Mouse (Mus musculus) liver, adult 2 months (tissue): Measurements from ENCODE around the gene Hck. TPM values are rescaled to one million over a fixed set of nuclear protein-coding genes. Genes with fewer than 3 reads are reported as not detected.

Experiments
- DNase-seq: peaks from one replicate; pipeline ENCODE4 v3.0.0-alpha.2; 2011; ENCODE audit warnings: low read depth, low spot score; ENCODE audit errors: extremely low read depth
- H3K27ac ChIP-seq: fragments of 200-500 bp; replicated peaks from 2 replicates; pipeline ENCODE4 v1.5.1; 2012; ENCODE audit warnings: low read depth, mild to moderate bottlenecking, control low read depth, inconsistent platforms, low read length; ENCODE audit not compliant: insufficient read depth
- H3K27me3 ChIP-seq: fragments of 200-500 bp; 2 replicates; pipeline ENCODE4 v1.6.1; 2012; ENCODE audit warnings: mild to moderate bottlenecking, moderate library complexity, low read length, inconsistent platforms; ENCODE audit not compliant: control insufficient read depth, insufficient read depth
- H3K36me3 ChIP-seq: fragments of 200-500 bp; 2 replicates; pipeline ENCODE4 v1.6.1; 2012; ENCODE audit warnings: low read length, inconsistent platforms; ENCODE audit not compliant: control insufficient read depth, insufficient read depth
- H3K4me1 ChIP-seq: fragments of 200-500 bp; 2 replicates; pipeline ENCODE4 v1.6.1; 2011; ENCODE audit warnings: low read length; ENCODE audit not compliant: control insufficient read depth, insufficient read depth
- H3K4me3 ChIP-seq: fragments of 200-500 bp; 2 replicates; pipeline ENCODE4 v1.5.1; 2011; ENCODE audit warnings: low read depth, mild to moderate bottlenecking, control low read depth, low read length, moderate library complexity; ENCODE audit not compliant: insufficient read depth
- H3K79me2 ChIP-seq: fragments of 200-500 bp; 2 replicates; pipeline ENCODE4 v1.6.1; 2012; ENCODE audit warnings: inconsistent platforms, mild to moderate bottlenecking, low read length, moderate library complexity; ENCODE audit not compliant: control insufficient read depth, insufficient read depth
- H3K9ac ChIP-seq: fragments of 200-500 bp; 2 replicates; pipeline ENCODE4 v1.6.1; 2012; ENCODE audit warnings: low read depth, mild to moderate bottlenecking, control low read depth, inconsistent platforms, low read length
- CTCF ChIP-seq: fragments of 200-500 bp; IDR thresholded peaks from 2 replicates; pipeline ENCODE4 v1.5.1; 2011; ENCODE audit warnings: low read depth, low read length, control low read depth
- POLR2A ChIP-seq: fragments of 200-500 bp; IDR thresholded peaks from 2 replicates; pipeline ENCODE4 v1.6.1; 2011; ENCODE audit warnings: low read length, control low read depth; ENCODE audit not compliant: insufficient read depth; ENCODE audit errors: extremely low read depth
- WGBS: fragments of 180-500 bp; shearing (Covaris S2); methylation state at CpG from one replicate; pipeline ENCODE4 v1.1.7; 2018; 5-methylcytosine and 5-hydroxymethylcytosine counted together
- polyA plus RNA-seq: library from polyadenylated mRNA; depleted of rRNA; stranded (reverse); fragments of >200 nt; gene quantifications from 2 replicates; pipeline ENCODE4 v1.2.3, GENCODE M21; 2012
- total RNA-seq: library from RNA; depleted of rRNA; stranded (reverse); fragments of >200 nt; gene quantifications from 2 replicates; pipeline ENCODE4 v1.2.3, GENCODE M21; 2014

The Hck gene
- total and polyA plus RNA-seq, 2 experiments, result 5.7 to 7.7 TPM

- DNase-seq, result peak; percentile 68
- TF ChIP-seq CTCF (peak; percentile 23; the same call in 1 of the 2 replicates), POLR2A (no peak)
- H3K36me3 ChIP-seq, result no peaks in the 10 kb centered on the region
- no peaks in the 10 kb centered on the region for H3K4me1 ChIP-seq
- H3K79me2 ChIP-seq, result no peaks in the 10 kb centered on the region
- 51% methylated on average over 7 of the region's 7 CpGs for WGBS
- no peak overlapping the region for H3K4me3 ChIP-seq
- H3K27ac ChIP-seq, result no peak overlapping the region
- no peak overlapping the region for H3K9ac ChIP-seq
- no peaks in the 10 kb centered on the region for H3K27me3 ChIP-seq
Observed at GRCm38 (mm10) chr2:153139158-153139557, 30.9 kb downstream of the Hck start.

GRCm38 (mm10) chr2:153139996-153140613 is 31.8 kb downstream of the Hck start:
- Histone ChIP-seq H3K27me3 (no peaks in the 10 kb centered on the region), H3K4me1 (no peaks in the 10 kb centered on the region), H3K4me3 (no peak overlapping the region), H3K9ac (no peak overlapping the region), H3K36me3 (no peaks in the 10 kb centered on the region), H3K27ac (no peak overlapping the region), H3K79me2 (no peaks in the 10 kb centered on the region)
- TF ChIP-seq CTCF, result no peak
- TF ChIP-seq POLR2A, result no peak
- WGBS, result 33% methylated on average over 9 of the region's 9 CpGs
- peak; percentile 26 for DNase-seq

GRCm38 (mm10) chr2:153142620-153143199 is 34.4 kb downstream of the Hck start:
- Histone ChIP-seq H3K4me1 (no peaks in the 10 kb centered on the region), H3K4me3 (no peak overlapping the region), H3K79me2 (no peaks in the 10 kb centered on the region), H3K27ac (no peak overlapping the region), H3K9ac (no peak overlapping the region), H3K27me3 (no peaks in the 10 kb centered on the region), H3K36me3 (no peaks in the 10 kb centered on the region)
- 30% methylated on average over 10 of the region's 10 CpGs for WGBS
- DNase-seq, result peak; percentile 28
- peak; percentile 44 for TF ChIP-seq CTCF
- no peak for TF ChIP-seq POLR2A

- TF ChIP-seq CTCF, result no peak
- no peak for TF ChIP-seq POLR2A
Observed at GRCm38 (mm10) chr2:153145346-153145745, 37.1 kb downstream of the Hck start.

GRCm38 (mm10) chr2:153147236-153147635 is 39.0 kb downstream of the Hck start:
- Histone ChIP-seq H3K27ac (no peak overlapping the region), H3K4me3 (no peak overlapping the region), H3K27me3 (no peaks in the 10 kb centered on the region), H3K36me3 (no peaks in the 10 kb centered on the region), H3K79me2 (no peaks in the 10 kb centered on the region), H3K9ac (no peak overlapping the region), H3K4me1 (no peaks in the 10 kb centered on the region)
- WGBS, result 87% methylated on average over 3 of the region's 3 CpGs
- no peak for TF ChIP-seq CTCF
- TF ChIP-seq POLR2A, result no peak
- DNase-seq, result no peak

More at GRCm38 (mm10) chr2:153145346-153145745, 37.1 kb downstream of the Hck start:
- Histone ChIP-seq H3K36me3 (no peaks in the 10 kb centered on the region), H3K4me3 (no peak overlapping the region), H3K27me3 (no peaks in the 10 kb centered on the region), H3K4me1 (no peaks in the 10 kb centered on the region), H3K27ac (no peak overlapping the region), H3K79me2 (no peaks in the 10 kb centered on the region), H3K9ac (no peak overlapping the region)
- 71% methylated on average over 5 of the region's 5 CpGs for WGBS
- DNase-seq, result no peak

- H3K27me3 ChIP-seq, result no peaks in the 10 kb centered on the region
- no peak overlapping the region for H3K4me3 ChIP-seq
- H3K27ac ChIP-seq, result no peak overlapping the region
- peak; percentile 88 for TF ChIP-seq CTCF
- no peak for TF ChIP-seq POLR2A
- DNase-seq, result no peak
- H3K79me2 ChIP-seq, result no peaks in the 10 kb centered on the region
- H3K4me1 ChIP-seq, result no peaks in the 10 kb centered on the region
- no peaks in the 10 kb centered on the region for H3K36me3 ChIP-seq
- 20% methylated on average over 3 of the region's 3 CpGs for WGBS
- H3K9ac ChIP-seq, result no peak overlapping the region
Observed at GRCm38 (mm10) chr2:153147715-153148114, 39.4 kb downstream of the Hck start.
